Mouse (Mus musculus): Measurements from ENCODE around the gene Degs1. TPM values are rescaled to one million over a fixed set of nuclear protein-coding genes. Genes with fewer than 3 reads are reported as not detected.

Gene Degs1
- polyA plus RNA-seq, 3 experiments from 2014 or later, result 80.0 to 164 (median 87.5) TPM

Other genes with a start within 250 kb of the Degs1 start
- 100 to 1,000 TPM; 141 to 184 (median 147) TPM for gene Srp9, start 158.1 kb downstream of the Degs1 start, polyA plus RNA-seq (2017; shearing (Covaris generic))
- not detected for gene Vmn1r1, start 118.3 kb downstream of the Degs1 start, polyA plus RNA-seq (2017; shearing (Covaris generic))
- gene Fbxo28, start 58.8 kb upstream of the Degs1 start, polyA plus RNA-seq (2017; shearing (Covaris generic)), result 1 to 10 TPM; 6.0 to 8.2 (median 6.7) TPM
- 1 to 10 TPM; 6.5 to 7.5 (median 6.6) TPM for gene Trp53bp2, start 126.4 kb upstream of the Degs1 start, polyA plus RNA-seq (2017; shearing (Covaris generic))
- 10 to 100 TPM; 24.1 to 68.6 (median 38.1) TPM for gene Capn2, start 234.8 kb upstream of the Degs1 start, polyA plus RNA-seq (2017; shearing (Covaris generic))

Measured in inflammation-experienced regulatory T-cells, adult 6 months (primary cell).